Mouse (Mus musculus): ENCODE results near the gene Prmt7. TPM values are rescaled to one million over a fixed set of nuclear protein-coding genes. Genes with fewer than 3 reads are reported as not detected.
A peak's percentile ranks its signal among the peaks of the same experiment; 100 is the strongest.

Prmt7 gene
- polyA plus RNA-seq, 1 experiment from 2014 or later, result 42.2 TPM

GRCm38 (mm10) chr8:106292484-106293396 is 82.0 kb downstream of the Prmt7 start:
- Histone ChIP-seq H3K9me3 (no peaks in the 10 kb centered on the region), H3K27ac (no peak overlapping the region), H3K36me3 (no peaks in the 10 kb centered on the region), H3K4me2 (no peak overlapping the region), H3K4me1 (no peaks in the 10 kb centered on the region), H3K9ac (no peak overlapping the region), H3K27me3 (replicated peaks) (no peaks in the 10 kb centered on the region), H3K4me3 (replicated peaks) (no peak overlapping the region)
- WGBS, result 73% methylated on average over 20 of the region's 20 CpGs
- no peak for ATAC-seq (ENCODE audit: insufficient read depth, low FRiP score, low read depth)

GRCm38 (mm10) chr8:106298261-106298660 is 87.5 kb downstream of the Prmt7 start:
- no peak overlapping the region for H3K9ac ChIP-seq
- H3K4me1 ChIP-seq, result peaks cover 6% of the 10 kb centered on the region; the same call in 1 of the 2 replicates
- no peak for ATAC-seq (ENCODE audit: insufficient read depth, low FRiP score, low read depth)
- no peaks in the 10 kb centered on the region for H3K9me3 ChIP-seq
- H3K36me3 ChIP-seq, result no peaks in the 10 kb centered on the region
- H3K27ac ChIP-seq, result no peak overlapping the region
- H3K4me2 ChIP-seq, result no peak overlapping the region
- 45% methylated on average over 5 of the region's 5 CpGs for WGBS
- H3K4me3 ChIP-seq (replicated peaks), result no peak overlapping the region
- no peaks in the 10 kb centered on the region for H3K27me3 ChIP-seq (replicated peaks)

- Histone ChIP-seq H3K27me3 (replicated peaks) (no peaks in the 10 kb centered on the region), H3K27ac (no peak overlapping the region), H3K36me3 (no peaks in the 10 kb centered on the region), H3K9me3 (no peaks in the 10 kb centered on the region), H3K4me3 (replicated peaks) (no peak overlapping the region), H3K4me2 (no peak overlapping the region), H3K4me1 (peaks cover 6% of the 10 kb centered on the region; the same call in 1 of the 2 replicates), H3K9ac (no peak overlapping the region)
- ATAC-seq (ENCODE audit: insufficient read depth, low FRiP score, low read depth), result no peak
- 28% methylated on average over 1 of the region's 1 CpGs for WGBS
Observed at GRCm38 (mm10) chr8:106298846-106299245, 88.1 kb downstream of the Prmt7 start.

GRCm38 (mm10) chr8:106299686-106300085 is 89.0 kb downstream of the Prmt7 start:
- H3K4me2 ChIP-seq, result no peak overlapping the region
- ATAC-seq (ENCODE audit: insufficient read depth, low FRiP score, low read depth), result no peak
- no peak overlapping the region for H3K27ac ChIP-seq
- no peaks in the 10 kb centered on the region for H3K9me3 ChIP-seq
- no peaks in the 10 kb centered on the region for H3K36me3 ChIP-seq
- no peaks in the 10 kb centered on the region for H3K27me3 ChIP-seq (replicated peaks)
- no peak overlapping the region for H3K4me3 ChIP-seq (replicated peaks)
- H3K9ac ChIP-seq, result no peak overlapping the region
- WGBS, result 86% methylated on average over 3 of the region's 3 CpGs
- H3K4me1 ChIP-seq, result peaks cover 6% of the 10 kb centered on the region; the same call in 1 of the 2 replicates

- Histone ChIP-seq H3K36me3 (no peaks in the 10 kb centered on the region), H3K4me3 (replicated peaks) (no peak overlapping the region), H3K9ac (no peak overlapping the region), H3K4me1 (peaks cover 6% of the 10 kb centered on the region; the same call in 1 of the 2 replicates), H3K27ac (peak overlapping the region; percentile 36; the same call in 1 of the 2 replicates), H3K4me2 (no peak overlapping the region), H3K9me3 (no peaks in the 10 kb centered on the region), H3K27me3 (replicated peaks) (no peaks in the 10 kb centered on the region)
- peak; percentile 18; the same call in 1 of the 2 replicates for ATAC-seq (ENCODE audit: insufficient read depth, low FRiP score, low read depth)
- WGBS, result 52% methylated on average over 9 of the region's 9 CpGs
Observed at GRCm38 (mm10) chr8:106300739-106301715, 90.3 kb downstream of the Prmt7 start.

Other genes starting within 250 kb of the Prmt7 start
- 32.7 and 33.4 TPM in 2 replicates for gene Slc12a4, start 244.8 kb upstream of the Prmt7 start, polyA plus RNA-seq (2015; fragmentation: Nextera tagmentation; extraction: Ambion mirVana)
- not detected in 2 replicates for gene Dpep3, start 231.5 kb upstream of the Prmt7 start, polyA plus RNA-seq (2015; fragmentation: Nextera tagmentation; extraction: Ambion mirVana)
- gene Dus2, start 219.6 kb upstream of the Prmt7 start, polyA plus RNA-seq (2015; fragmentation: Nextera tagmentation; extraction: Ambion mirVana), result 17.6 and 21.2 TPM in 2 replicates
- not detected in 2 replicates for gene Dpep2nb, start 205.0 kb upstream of the Prmt7 start, polyA plus RNA-seq (2015; fragmentation: Nextera tagmentation; extraction: Ambion mirVana)
- 14.9 and 15.3 TPM in 2 replicates for gene Ddx28, start 199.1 kb upstream of the Prmt7 start, polyA plus RNA-seq (2015; fragmentation: Nextera tagmentation; extraction: Ambion mirVana)
- gene Nfatc3, start 152.1 kb upstream of the Prmt7 start, polyA plus RNA-seq (2015; fragmentation: Nextera tagmentation; extraction: Ambion mirVana), result 7.8 TPM in 2 replicates
- 45.8 and 46.1 TPM in 2 replicates for gene Esrp2, start 74.0 kb upstream of the Prmt7 start, polyA plus RNA-seq (2015; fragmentation: Nextera tagmentation; extraction: Ambion mirVana)
- gene Pla2g15, start 60.5 kb upstream of the Prmt7 start, polyA plus RNA-seq (2015; fragmentation: Nextera tagmentation; extraction: Ambion mirVana), result 11.9 and 12.3 TPM in 2 replicates
- 39.8 and 47.3 TPM in 2 replicates for gene Slc7a6, start 42.1 kb upstream of the Prmt7 start, polyA plus RNA-seq (2015; fragmentation: Nextera tagmentation; extraction: Ambion mirVana)
- 32.0 and 35.4 TPM in 2 replicates for gene Slc7a6os, start within 50 bp of the Prmt7 start, polyA plus RNA-seq (2015; fragmentation: Nextera tagmentation; extraction: Ambion mirVana)
- 16.4 and 17.3 TPM in 2 replicates for gene Smpd3, start 127.1 kb downstream of the Prmt7 start, polyA plus RNA-seq (2015; fragmentation: Nextera tagmentation; extraction: Ambion mirVana)
- gene Zfp90, start 204.4 kb downstream of the Prmt7 start, polyA plus RNA-seq (2015; fragmentation: Nextera tagmentation; extraction: Ambion mirVana), result 16.2 and 18.3 TPM in 2 replicates

Measured in stomach, embryonic 15.5 days (tissue).